Mouse (Mus musculus): ENCODE data around the gene Otx2.

- TF ChIP-seq POLR2A (IDR thresholded peaks at IDR 0.05; ENCODE audit: low read depth, low read length) (no peak), CTCF (conservative IDR thresholded peaks at IDR 0.05; ENCODE audit: insufficient read depth, insufficient read length, low read depth, low read length) (no peak)
Observed at GRCm38 (mm10) chr14:48707391-48707790, 33.8 kb upstream of the Otx2 start.

Measured in kidney, adult 2 months (tissue).